Mouse (Mus musculus): ENCODE data around the gene Emcn. TPM values are rescaled to one million over a fixed set of nuclear protein-coding genes. Genes with fewer than 3 reads are reported as not detected.

Emcn gene
- 100 to 1,000 TPM in 1 of 2 experiments, 10 to 100 TPM in 1; 93.7 to 143 TPM for total RNA-seq (2021)
- long read RNA-seq, experiment 1, transcript Emcn-201 (11 exons, 1,357 nt) = minor isoform, 8 of 111 reads
- long read RNA-seq, experiment 1, transcript Emcn-202 (12 exons, 2,588 nt) = major isoform, 72 of 111 reads
- long read RNA-seq, experiment 1, partial matches to known transcripts = 27 of 111 reads
- long read RNA-seq, experiment 1, other reads (novel, unspliced or antisense) = 4 of 111 reads
- long read RNA-seq, experiment 2, transcript Emcn-202 (12 exons, 2,588 nt) = major isoform, 19 of 27 reads
- long read RNA-seq, experiment 2, partial matches to known transcripts = 4 of 27 reads
- long read RNA-seq, experiment 2, other reads (novel, unspliced or antisense) = 2 of 27 reads

DNA sequence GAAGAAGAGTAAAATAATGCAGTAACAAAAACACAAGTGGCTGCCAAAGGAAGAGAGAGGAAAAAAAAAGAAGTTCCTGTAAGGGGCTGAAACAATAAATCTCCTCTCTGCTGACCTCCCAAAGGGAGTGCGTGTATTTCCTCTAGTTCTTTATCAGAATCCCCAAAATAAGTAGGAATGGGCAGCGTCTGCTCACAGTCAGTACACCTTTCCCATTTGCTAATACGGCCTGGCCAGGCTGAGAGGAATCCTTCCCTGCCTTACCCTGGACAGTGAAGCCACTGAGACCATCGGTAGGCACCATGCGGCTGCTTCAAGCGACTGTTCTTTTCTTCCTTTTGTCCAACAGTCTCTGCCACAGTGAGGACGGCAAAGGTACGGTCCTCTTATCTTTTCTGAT is at the start of gene Emcn:
TSS of gene Emcn (plus strand) at position 130 of the 400 bp plus-strand sequence.
- DNase-seq = peak; percentile 6 to 42

DNA sequence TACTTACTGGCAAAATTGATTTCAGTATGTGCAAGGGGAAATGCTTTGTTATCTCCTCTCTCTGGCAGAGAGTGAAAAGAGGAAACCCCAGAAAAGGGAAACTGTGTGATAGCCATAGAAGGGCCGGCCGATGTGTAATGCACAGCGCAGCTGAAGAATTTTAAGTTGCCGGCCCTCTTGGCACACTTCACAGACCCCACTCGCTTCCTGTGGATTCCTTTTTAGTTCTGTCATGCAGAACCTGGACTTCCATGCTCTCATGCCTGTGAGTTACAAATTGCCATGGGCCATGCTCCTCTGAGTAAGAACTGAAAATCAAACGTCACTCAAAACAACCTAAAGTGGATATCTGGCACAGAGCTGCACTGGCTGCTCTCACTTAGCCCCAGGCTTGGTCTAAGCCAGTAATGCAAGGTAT is 47.7 kb upstream of the Emcn start:
- DNase-seq = peak in 1 of 2 experiments; percentile 7

- DNase-seq = no peak
Observed at GRCm38 (mm10) chr3:137298230-137298629, 42.6 kb upstream of the Emcn start.

DNA sequence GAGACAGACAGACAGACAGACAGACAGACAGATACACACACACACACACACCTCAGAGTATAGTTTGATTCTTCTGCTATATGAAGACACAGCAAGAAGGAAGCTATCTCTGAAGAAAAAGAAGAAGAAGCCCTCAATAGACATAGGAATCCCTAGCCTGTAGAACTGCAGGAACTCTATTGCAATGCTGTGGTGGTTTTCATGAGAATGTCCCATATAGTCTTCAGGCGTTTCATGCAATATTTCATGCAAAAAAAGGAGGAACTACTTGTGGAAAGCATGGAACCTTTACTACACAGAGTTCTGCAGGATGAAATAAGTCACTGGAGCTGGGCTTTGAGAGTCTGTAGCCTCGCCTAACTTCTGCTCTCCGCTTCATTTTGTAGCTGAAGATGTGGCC is 40.7 kb upstream of the Emcn start:
- DNase-seq = no peak

DNA sequence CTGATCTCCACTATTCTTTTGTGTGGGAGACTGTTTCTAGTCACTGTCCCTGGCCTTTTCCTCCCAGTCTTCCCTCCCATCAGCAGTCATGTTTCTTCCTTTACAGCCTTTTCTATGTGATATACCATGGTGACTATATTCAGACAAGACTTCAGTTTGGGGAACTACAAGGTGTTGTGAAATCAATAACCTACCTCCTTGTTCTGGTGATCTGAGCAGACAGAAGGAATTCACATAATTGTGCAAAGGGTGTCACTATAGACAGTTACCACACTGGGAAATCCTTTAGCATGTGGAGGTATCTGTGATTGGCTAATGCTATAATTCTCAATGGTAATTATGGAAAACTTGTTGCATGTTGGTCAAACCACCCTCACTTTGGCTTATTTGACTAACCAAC is 39.7 kb upstream of the Emcn start:
- no peak for DNase-seq

GRCm38 (mm10) chr3:137302804-137303203 is 38.1 kb upstream of the Emcn start:
- no peak for DNase-seq

DNA sequence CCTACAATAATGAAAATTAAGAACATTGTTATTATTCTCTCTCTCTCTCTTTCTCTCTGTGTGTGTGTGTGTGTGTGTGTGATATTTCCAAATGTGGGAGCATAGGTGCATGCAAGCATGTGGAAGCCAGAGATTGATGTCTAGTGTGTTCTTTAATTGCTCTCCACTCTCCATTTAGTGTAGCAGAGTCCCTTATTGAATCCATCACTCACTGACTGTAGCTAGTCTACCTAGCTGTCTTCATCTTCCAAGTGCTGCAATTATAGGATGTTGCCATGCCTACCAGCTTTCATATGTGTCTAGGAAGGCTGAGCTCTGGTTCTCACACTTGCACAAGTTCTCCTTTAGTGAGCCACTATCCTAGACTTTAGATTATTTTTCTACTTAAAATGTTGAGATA is 30.9 kb upstream of the Emcn start:
- DNase-seq = no peak

DNA sequence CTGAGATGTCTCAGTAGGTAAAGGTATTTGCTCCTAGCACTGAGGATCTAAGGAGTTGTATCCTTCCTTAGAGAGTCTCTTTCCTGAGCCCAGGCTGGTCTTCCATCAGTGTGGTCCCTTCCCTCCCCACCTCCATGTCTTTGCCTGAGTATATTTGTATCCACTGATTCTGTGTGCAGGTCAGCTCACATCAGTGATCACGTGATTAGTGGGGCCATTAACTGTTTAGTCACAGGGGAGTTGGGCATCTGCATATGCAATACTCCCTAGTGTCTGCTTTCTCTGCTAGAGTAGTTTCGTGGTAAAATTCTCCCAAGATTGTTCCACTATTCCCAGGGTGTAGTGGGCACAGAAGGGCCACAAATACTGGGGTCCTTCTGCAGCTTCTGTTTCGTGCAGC is 28.3 kb upstream of the Emcn start:
- no peak for DNase-seq

DNA sequence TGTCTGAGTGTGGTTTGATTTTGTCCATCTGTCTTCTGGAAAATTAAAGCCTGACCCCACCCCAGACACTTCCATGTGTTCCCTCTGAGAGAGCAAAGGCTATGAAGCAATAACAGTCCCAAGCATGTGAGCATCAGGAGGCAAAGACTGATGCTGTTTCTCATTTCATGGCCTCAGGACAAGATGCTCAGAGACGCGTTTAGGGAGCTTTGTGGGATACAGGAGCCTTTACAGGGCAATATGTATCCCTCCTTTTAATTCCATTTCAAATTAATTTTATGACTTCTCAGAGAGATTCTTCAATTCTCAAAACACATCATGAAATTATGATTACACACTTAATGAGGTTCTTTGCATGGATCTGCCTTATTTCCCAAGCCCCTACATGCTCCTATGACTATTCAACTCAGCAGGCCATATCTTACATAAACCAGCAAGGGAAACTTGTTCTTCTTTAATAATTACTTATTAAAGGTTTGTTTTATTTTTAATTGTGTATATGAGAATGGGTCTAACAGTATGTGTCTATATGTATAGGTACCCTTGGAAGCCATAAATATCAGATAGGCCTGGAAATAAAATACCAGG is 27.0 kb upstream of the Emcn start:
- no peak for DNase-seq

GRCm38 (mm10) chr3:137318371-137318770 is 22.5 kb upstream of the Emcn start:
- no peak for DNase-seq

GRCm38 (mm10) chr3:137319950-137320349 is 20.9 kb upstream of the Emcn start:
- no peak for DNase-seq

GRCm38 (mm10) chr3:137322304-137322703 is 18.6 kb upstream of the Emcn start:
- peak; percentile 18 to 43 for DNase-seq

GRCm38 (mm10) chr3:137329898-137330297 is 11.0 kb upstream of the Emcn start:
- DNase-seq = no peak

GRCm38 (mm10) chr3:137330950-137331349 is 9.9 kb upstream of the Emcn start:
- no peak for DNase-seq

GRCm38 (mm10) chr3:137332531-137332930 is 8.3 kb upstream of the Emcn start:
- DNase-seq = no peak

DNA sequence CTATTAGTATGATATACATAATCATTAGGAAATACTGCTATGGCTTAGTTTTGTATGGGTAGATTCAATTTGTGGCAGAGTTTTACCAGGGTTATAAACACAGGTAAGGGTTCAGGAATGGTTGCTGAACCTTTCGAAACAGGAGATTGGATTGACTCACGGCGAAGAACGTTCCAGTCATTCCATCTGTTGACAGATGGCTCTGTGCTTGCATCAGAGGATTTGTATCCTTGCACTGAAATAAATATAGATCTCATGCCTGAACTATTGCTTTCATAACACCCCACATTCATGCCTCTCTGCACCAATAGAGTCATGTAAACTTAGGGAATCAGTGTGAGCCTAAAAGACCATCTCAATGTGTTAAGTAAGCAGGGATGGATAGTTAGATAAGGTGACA is 4.9 kb upstream of the Emcn start:
- no peak for DNase-seq

GRCm38 (mm10) chr3:137343446-137343845 is 2.6 kb downstream of the Emcn start:
- DNase-seq = peak; percentile 12 to 18

- no peak for DNase-seq
Observed at GRCm38 (mm10) chr3:137351882-137352281, 11.0 kb downstream of the Emcn start.

- DNase-seq = no peak
Observed at GRCm38 (mm10) chr3:137356697-137357096, 15.8 kb downstream of the Emcn start.

DNA sequence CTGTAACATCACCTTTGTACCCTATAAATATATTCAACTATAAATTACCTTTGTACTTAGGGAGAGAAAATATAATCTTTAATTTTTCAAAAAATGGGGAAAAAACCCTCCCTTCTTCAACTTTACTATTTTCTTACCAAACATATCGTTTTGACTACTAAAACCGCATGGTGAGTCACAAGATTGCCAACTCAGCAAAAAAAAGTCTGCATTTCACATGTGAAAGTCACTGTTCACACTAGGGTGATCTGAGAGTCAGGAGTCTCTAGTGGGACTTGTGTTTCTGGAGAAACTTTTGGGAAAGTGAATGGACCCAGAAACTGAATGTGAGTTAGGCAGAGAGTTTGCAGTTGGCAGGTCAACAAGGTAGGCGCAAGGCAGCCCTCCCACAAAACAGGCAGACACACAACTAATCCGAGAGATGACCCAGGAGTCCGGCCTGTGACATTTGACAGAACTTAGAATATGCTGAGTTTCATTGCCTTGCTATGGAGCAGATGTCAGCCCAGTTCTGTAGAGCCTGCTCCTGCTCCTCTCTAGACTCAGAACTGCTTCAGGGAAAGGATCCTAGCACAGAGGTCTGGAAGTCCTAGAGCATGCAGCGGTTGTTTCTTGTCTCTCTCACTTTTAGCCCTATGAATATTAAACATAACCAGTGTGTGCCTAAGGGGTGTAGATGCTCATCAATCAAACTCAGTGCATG is 26.4 kb downstream of the Emcn start:
- DNase-seq = no peak

DNA sequence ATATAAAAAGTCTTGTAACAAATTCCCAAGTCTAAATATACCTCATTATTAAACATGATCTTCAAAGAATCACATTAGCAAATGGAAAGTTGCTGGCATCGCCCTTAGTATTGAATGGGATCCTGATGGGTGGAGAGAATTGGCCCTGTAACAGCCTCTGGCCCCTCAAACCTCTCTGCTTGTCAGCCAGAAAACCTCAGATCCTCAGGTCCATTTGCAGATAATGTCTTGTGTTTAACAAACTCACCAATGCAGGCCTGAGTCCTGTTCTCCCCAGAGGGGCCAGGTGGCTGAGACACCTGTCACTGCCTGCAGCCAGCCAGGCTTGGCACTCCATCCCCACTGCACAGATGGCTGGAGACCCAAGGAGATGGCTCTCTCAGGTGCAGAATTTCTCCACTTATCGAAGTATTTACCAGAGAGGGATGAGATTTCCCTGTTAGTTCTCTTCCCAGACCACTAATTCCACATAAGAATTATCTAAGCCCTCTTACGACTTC is 27.0 kb downstream of the Emcn start:
- DNase-seq = no peak

DNA sequence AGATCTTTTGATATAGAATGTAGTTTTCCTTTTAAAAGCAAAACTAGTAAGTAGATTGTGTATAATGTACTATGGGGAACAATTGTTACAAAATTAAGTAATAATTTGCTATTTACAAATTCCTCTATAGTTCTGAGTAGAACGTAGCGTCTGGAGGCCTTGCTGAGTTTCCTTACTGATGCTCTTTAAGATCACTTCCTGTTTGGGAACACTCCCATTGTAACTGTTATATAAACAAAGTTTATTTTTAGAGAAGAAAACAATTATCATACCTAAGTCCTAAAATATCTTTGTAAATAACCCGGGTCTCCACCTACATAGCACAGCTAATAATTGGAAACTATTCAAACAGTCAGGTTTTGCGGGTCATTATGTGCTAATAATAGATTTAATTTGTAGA is 32.0 kb downstream of the Emcn start:
- DNase-seq = no peak

- no peak for DNase-seq
Observed at GRCm38 (mm10) chr3:137382311-137382710, 41.4 kb downstream of the Emcn start.

Data from adrenal gland, postnatal 36 days (tissue).